Mouse (Mus musculus): ENCODE measurements at regions not wholly inside any gene's neighbourhood (a gene's known extent, or its start where the extent isn't known, plus 50 kb on each side); places are given as distances from the start of the nearest gene placed in this dataset.

DNA sequence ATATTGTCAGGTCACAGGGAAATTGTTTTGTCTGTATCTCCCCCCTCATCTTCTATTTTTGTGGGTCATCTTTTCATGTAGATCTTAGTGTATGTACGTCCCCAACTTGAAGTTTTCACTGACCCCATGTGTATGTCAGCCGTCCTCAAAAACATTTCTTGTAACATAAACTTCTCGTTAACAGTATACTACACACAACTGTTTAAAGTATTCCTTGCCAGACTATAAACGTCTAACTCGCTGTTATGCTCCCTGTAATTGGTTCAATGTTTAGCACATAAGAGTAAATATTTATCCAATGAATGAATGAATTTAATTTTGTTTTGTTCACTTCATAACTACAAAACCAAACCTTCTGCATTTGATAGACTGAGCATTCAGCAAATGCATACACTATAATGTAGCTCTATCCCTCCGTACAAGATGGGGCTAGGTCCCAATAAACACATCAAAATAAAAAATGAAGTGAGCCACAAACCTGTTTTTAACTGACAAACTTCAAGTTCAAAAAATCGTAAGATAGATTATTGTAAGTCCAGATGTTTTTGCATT is 67.3 kb downstream of the Mgst1 start:
- H3K9me3 ChIP-seq (replicated peaks; ENCODE audit: control insufficient read depth, low read length) = no peaks in the 10 kb centered on the region
- 56% methylated on average over 7 of the region's 7 CpGs for WGBS
- H3K4me1 ChIP-seq (ENCODE audit: control insufficient read depth, insufficient read depth, low read length) = no peaks in the 10 kb centered on the region

DNA sequence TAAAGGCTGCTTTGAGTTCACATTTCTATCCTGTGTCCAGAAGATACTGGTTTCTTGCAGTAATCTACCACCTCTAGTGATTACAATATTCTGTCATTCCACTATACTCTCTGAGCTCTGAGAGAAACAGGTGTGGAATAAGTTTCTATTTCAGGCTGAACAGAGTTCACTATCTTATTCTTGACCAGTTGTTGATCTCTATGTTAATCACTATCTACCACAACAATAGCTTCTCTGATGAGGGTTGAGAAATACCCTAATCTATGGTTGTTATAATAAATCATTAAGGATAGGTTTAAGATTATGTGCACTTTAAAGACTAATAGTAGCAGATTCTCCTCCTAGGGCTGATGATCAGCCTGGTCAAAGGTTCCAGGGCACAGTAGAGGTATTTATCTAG is 75.1 kb downstream of the Mgst1 start:
- H3K36me3 ChIP-seq (ENCODE audit: control insufficient read depth, insufficient read depth, low read length) = no peaks in the 10 kb centered on the region
- H3K4me2 ChIP-seq (ENCODE audit: low read depth, low read length) = no peak overlapping the region

More for the DNA sequence above, 67.3 kb downstream of the Mgst1 start:
- Histone ChIP-seq H3K4me2 (ENCODE audit: low read depth, low read length) (no peak overlapping the region), H3K27ac (ENCODE audit: low read length) (no peak overlapping the region), H3K36me3 (ENCODE audit: control insufficient read depth, insufficient read depth, low read length) (no peaks in the 10 kb centered on the region), H3K27me3 (ENCODE audit: control insufficient read depth, insufficient read depth, low read length) (no peaks in the 10 kb centered on the region), H3K9ac (ENCODE audit: low read length) (no peak overlapping the region), H3K4me3 (replicated peaks; ENCODE audit: low read length) (no peak overlapping the region)
- ATAC-seq (ENCODE audit: insufficient read depth, low FRiP score) = no peak

DNA sequence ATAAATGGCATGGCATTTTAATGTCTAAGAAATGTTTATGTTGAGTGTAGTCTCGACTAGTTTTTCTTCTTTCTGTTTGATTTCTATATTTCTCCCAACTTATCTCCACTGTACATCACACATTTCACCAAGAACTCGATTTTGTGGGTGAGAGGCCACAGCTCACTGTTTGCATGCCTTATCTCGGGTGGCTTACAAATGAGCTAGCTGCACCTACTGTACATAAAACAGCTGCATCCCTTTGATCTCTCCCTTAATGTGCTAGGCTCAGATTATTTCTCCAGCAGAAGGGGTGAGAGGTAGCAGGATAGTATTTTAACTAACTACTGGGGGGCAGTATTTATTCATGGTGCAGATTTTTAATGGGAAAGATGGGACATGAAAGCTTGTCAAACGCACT is 92.3 kb downstream of the Mgst1 start:
- WGBS = 43% methylated on average over 4 of the region's 4 CpGs
- H3K27me3 ChIP-seq (ENCODE audit: control insufficient read depth, insufficient read depth, low read length) = no peaks in the 10 kb centered on the region
- no peaks in the 10 kb centered on the region for H3K36me3 ChIP-seq (ENCODE audit: control insufficient read depth, insufficient read depth, low read length)
- H3K4me1 ChIP-seq (ENCODE audit: control insufficient read depth, insufficient read depth, low read length) = no peaks in the 10 kb centered on the region
- H3K27ac ChIP-seq (ENCODE audit: low read length) = no peak overlapping the region
- H3K4me3 ChIP-seq (replicated peaks; ENCODE audit: low read length) = no peak overlapping the region
- H3K9ac ChIP-seq (ENCODE audit: low read length) = no peak overlapping the region
- no peaks in the 10 kb centered on the region for H3K9me3 ChIP-seq (replicated peaks; ENCODE audit: control insufficient read depth, low read length)
- ATAC-seq (ENCODE audit: insufficient read depth, low FRiP score) = peak; percentile 62; the same call in 1 of the 2 replicates
- no peak overlapping the region for H3K4me2 ChIP-seq (ENCODE audit: low read depth, low read length)

More for the DNA sequence above, 75.1 kb downstream of the Mgst1 start:
- Histone ChIP-seq H3K9ac (ENCODE audit: low read length) (no peak overlapping the region), H3K27me3 (ENCODE audit: control insufficient read depth, insufficient read depth, low read length) (no peaks in the 10 kb centered on the region), H3K27ac (ENCODE audit: low read length) (no peak overlapping the region), H3K4me3 (replicated peaks; ENCODE audit: low read length) (no peak overlapping the region), H3K9me3 (replicated peaks; ENCODE audit: control insufficient read depth, low read length) (no peaks in the 10 kb centered on the region), H3K4me1 (ENCODE audit: control insufficient read depth, insufficient read depth, low read length) (no peaks in the 10 kb centered on the region)
- no peak for ATAC-seq (ENCODE audit: insufficient read depth, low FRiP score)

DNA sequence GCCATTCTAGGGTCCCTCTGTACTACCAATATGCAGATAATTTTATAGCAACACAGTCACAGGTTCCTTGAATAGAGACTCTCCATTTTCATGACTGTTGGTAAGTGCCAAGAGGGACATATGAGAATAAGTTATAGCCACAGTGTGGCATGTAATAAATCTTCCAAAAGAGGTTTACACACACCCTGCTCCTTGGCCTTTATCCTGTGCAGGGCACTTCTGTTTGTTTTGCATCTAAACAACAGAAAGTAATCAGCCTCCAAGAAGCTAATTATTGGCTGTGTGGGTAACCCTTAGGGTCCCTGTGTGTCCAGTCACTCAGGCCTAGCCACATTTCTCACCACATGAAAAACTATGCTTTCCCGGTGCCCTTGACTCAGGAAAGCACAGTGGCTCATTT is 102.7 kb downstream of the Mgst1 start:
- 43% methylated on average over 1 of the region's 1 CpGs for WGBS
- no peak for ATAC-seq (ENCODE audit: insufficient read depth, low FRiP score)
- no peak overlapping the region for H3K9ac ChIP-seq (ENCODE audit: low read length)

DNA sequence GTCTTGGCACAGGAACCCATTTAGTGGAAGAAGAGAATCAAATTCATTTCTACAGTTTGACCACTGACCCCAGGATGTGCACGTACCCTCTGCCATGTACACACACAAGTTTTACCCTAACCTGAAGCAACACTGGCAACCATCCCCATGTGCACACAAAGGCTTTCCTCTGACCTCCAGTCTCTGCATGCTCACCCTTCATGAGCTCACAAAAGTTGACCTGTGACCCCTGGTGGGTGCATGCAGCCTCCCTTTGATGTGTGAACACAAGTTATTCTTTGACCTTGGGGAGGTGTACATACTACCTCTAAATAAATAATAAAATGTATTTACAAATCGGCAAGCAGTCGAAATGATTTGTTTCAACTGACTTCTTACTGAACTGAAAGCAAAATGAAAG is 126.6 kb downstream of the Mgst1 start:
- Histone ChIP-seq H3K36me3 (ENCODE audit: control insufficient read depth, insufficient read depth, low read length) (no peaks in the 10 kb centered on the region), H3K4me1 (ENCODE audit: control insufficient read depth, insufficient read depth, low read length) (no peaks in the 10 kb centered on the region), H3K27me3 (ENCODE audit: control insufficient read depth, insufficient read depth, low read length) (no peaks in the 10 kb centered on the region), H3K9me3 (replicated peaks; ENCODE audit: control insufficient read depth, low read length) (no peaks in the 10 kb centered on the region), H3K9ac (ENCODE audit: low read length) (no peak overlapping the region), H3K27ac (ENCODE audit: low read length) (no peak overlapping the region), H3K4me2 (ENCODE audit: low read depth, low read length) (no peak overlapping the region), H3K4me3 (replicated peaks; ENCODE audit: low read length) (no peak overlapping the region)
- 73% methylated on average over 3 of the region's 3 CpGs for WGBS
- ATAC-seq (ENCODE audit: insufficient read depth, low FRiP score) = no peak

More for the DNA sequence above, 102.7 kb downstream of the Mgst1 start:
- Histone ChIP-seq H3K9me3 (replicated peaks; ENCODE audit: control insufficient read depth, low read length) (no peaks in the 10 kb centered on the region), H3K4me2 (ENCODE audit: low read depth, low read length) (no peak overlapping the region), H3K27me3 (ENCODE audit: control insufficient read depth, insufficient read depth, low read length) (no peaks in the 10 kb centered on the region), H3K4me3 (replicated peaks; ENCODE audit: low read length) (no peak overlapping the region), H3K27ac (ENCODE audit: low read length) (no peak overlapping the region), H3K4me1 (ENCODE audit: control insufficient read depth, insufficient read depth, low read length) (no peaks in the 10 kb centered on the region), H3K36me3 (ENCODE audit: control insufficient read depth, insufficient read depth, low read length) (no peaks in the 10 kb centered on the region)
